Mouse (Mus musculus): ENCODE data around the gene Exoc6. TPM values are rescaled to one million over a fixed set of nuclear protein-coding genes. Genes with fewer than 3 reads are reported as not detected.
A peak's percentile ranks its signal among the peaks of the same experiment; 100 is the strongest.

Gene Exoc6
- polyA plus RNA-seq, 1 experiment from 2014 or later: 7.5 TPM

DNA sequence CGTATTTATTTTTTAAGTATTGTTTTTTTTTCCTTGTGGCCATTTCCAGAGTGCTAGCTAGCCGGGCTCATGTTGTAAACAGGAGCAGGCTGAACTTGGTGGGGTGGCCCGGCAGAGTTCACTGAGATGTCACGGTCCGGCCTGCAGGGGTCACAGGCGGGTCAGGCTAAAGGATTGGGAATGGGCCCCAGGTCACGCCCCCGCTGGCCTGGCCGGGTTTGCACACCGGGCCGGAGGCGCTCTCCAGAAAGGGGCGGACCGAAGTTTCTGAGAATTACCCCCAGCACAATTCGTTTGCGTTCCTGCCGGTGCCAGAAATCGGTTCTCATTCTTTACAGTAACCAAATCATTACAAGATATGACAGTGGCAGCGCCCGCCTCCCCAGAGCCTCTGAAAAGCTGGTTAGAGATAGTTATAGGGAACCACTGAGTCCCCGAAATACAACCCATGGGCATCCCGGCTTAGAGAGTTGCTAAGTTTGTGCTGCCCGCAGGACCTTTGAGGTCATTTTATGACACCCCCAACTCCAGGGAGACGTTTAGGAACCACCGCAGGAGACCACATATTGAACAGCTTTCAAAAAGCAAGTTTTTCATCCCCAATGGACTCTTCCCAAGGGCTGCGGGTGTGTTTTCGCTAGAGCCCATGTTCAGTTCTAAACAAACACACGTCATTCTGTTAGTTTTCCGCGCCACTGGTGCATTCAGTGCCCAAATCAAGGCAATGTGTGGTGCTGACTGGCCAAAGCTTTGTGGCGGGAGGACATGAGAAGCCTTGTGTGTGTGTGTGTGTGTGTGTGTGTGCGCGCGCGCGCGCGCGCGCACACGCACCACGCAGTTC, 145.8 kb downstream of the Exoc6 start:
- Histone ChIP-seq H3K4me1 (ENCODE audit: control insufficient read depth, insufficient read depth, low read length) (peaks cover 14% of the 10 kb centered on the region), H3K27ac (replicated peaks; ENCODE audit: low read depth, low read length) (no peak overlapping the region), H3K4me3 (ENCODE audit: low read depth, low read length) (peak overlapping the region; percentile 12; the same call in 1 of the 2 replicates), H3K9me3 (ENCODE audit: control insufficient read depth, low read length) (no peaks in the 10 kb centered on the region), H3K36me3 (ENCODE audit: control insufficient read depth, insufficient read depth, low read length) (no peaks in the 10 kb centered on the region), H3K27me3 (ENCODE audit: control insufficient read depth, insufficient read depth, low read length) (peaks cover 99% of the 10 kb centered on the region), H3K4me2 (ENCODE audit: low read depth, severe bottlenecking) (peak overlapping the region; percentile 29; the same call in 1 of the 2 replicates), H3K9ac (ENCODE audit: low read length) (no peak overlapping the region)
- DNase-seq (ENCODE audit: low spot score) (peak; percentile 47), ATAC-seq (ENCODE audit: insufficient number of reproducible peaks, low FRiP score, low TSS enrichment, low read depth) (no peak)
- WGBS: 2% methylated on average over 42 of the region's 42 CpGs

DNA sequence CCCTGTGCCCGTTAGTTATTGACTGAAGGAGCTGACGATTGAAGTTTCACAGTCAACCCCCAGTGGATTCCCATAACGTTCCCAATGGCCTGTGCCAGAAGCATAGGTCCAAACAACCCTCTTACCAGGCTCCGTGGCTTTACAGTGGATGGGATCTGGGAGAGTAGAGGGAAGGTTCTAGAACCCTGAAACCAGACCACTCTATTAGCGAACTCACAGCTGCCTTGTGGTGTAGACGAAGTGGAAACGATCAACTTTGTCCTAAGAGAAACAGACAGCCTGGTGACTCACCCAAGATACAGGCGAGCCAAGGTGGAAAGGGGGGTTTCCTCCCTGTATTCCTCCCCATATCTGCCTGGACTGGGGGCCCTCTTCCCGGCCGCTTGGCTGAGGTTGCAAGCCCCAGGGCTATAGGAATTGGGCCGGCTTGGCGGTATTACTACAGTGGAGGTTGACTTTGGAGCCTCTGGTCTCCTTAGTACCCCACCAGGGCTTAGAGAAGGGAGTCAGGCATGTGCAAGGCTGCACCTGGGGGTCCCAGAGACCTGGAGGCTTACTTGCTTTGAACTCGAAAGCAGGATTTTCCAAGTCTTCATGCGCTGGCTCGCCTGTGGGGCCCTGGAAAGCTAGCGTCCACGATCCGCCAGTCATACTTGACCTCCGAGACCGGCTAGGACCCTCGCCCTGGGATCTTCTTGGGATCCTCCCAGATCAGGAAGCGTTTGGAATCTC, 146.6 kb downstream of the Exoc6 start:
- no peaks in the 10 kb centered on the region for H3K9me3 ChIP-seq (ENCODE audit: control insufficient read depth, low read length)
- 3% methylated on average over 22 of the region's 22 CpGs for WGBS
- peaks cover 96% of the 10 kb centered on the region for H3K27me3 ChIP-seq (ENCODE audit: control insufficient read depth, insufficient read depth, low read length)
- peaks cover 14% of the 10 kb centered on the region; the same call in 1 of the 2 replicates for H3K4me1 ChIP-seq (ENCODE audit: control insufficient read depth, insufficient read depth, low read length)
- no peak overlapping the region for H3K27ac ChIP-seq (replicated peaks; ENCODE audit: low read depth, low read length)
- H3K4me3 ChIP-seq (ENCODE audit: low read depth, low read length): 0 out of 2 replicates have a peak overlapping the region, but pooled peaks have one; percentile 12
- H3K4me2 ChIP-seq (ENCODE audit: low read depth, severe bottlenecking): peak overlapping the region; percentile 50
- no peak overlapping the region for H3K9ac ChIP-seq (ENCODE audit: low read length)
- ATAC-seq (ENCODE audit: insufficient number of reproducible peaks, low FRiP score, low TSS enrichment, low read depth) (no peak), DNase-seq (ENCODE audit: low spot score) (peak; percentile 54)
- no peaks in the 10 kb centered on the region for H3K36me3 ChIP-seq (ENCODE audit: control insufficient read depth, insufficient read depth, low read length)

DNA sequence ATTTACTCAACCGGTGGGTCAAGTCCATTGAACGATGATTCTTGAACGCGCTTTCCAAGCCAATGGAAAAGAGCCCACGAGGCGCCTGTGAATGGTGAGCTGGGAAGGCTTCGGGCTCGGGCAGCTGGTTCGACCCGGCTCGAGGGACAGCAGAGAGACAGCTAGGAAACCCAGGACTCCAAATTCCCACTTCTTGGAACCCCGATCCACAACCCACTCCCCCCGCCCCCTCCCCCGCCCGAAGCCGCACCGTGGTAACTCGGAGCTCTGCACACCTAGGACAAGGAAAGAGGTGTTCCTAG, 147.1 kb downstream of the Exoc6 start:
- peak overlapping the region; percentile 26 for H3K4me3 ChIP-seq (ENCODE audit: low read depth, low read length)
- no peak overlapping the region for H3K27ac ChIP-seq (replicated peaks; ENCODE audit: low read depth, low read length)
- no peak overlapping the region for H3K9ac ChIP-seq (ENCODE audit: low read length)
- H3K9me3 ChIP-seq (ENCODE audit: control insufficient read depth, low read length): no peaks in the 10 kb centered on the region
- peaks cover 96% of the 10 kb centered on the region for H3K27me3 ChIP-seq (ENCODE audit: control insufficient read depth, insufficient read depth, low read length)
- no peak for ATAC-seq (ENCODE audit: insufficient number of reproducible peaks, low FRiP score, low TSS enrichment, low read depth)
- no peaks in the 10 kb centered on the region for H3K36me3 ChIP-seq (ENCODE audit: control insufficient read depth, insufficient read depth, low read length)
- H3K4me1 ChIP-seq (ENCODE audit: control insufficient read depth, insufficient read depth, low read length): peaks cover 14% of the 10 kb centered on the region; the same call in 1 of the 2 replicates
- DNase-seq (ENCODE audit: low spot score): peak; percentile 53
- peak overlapping the region; percentile 50 for H3K4me2 ChIP-seq (ENCODE audit: low read depth, severe bottlenecking)
- under 1% methylated on average over 18 of the region's 18 CpGs for WGBS

DNA sequence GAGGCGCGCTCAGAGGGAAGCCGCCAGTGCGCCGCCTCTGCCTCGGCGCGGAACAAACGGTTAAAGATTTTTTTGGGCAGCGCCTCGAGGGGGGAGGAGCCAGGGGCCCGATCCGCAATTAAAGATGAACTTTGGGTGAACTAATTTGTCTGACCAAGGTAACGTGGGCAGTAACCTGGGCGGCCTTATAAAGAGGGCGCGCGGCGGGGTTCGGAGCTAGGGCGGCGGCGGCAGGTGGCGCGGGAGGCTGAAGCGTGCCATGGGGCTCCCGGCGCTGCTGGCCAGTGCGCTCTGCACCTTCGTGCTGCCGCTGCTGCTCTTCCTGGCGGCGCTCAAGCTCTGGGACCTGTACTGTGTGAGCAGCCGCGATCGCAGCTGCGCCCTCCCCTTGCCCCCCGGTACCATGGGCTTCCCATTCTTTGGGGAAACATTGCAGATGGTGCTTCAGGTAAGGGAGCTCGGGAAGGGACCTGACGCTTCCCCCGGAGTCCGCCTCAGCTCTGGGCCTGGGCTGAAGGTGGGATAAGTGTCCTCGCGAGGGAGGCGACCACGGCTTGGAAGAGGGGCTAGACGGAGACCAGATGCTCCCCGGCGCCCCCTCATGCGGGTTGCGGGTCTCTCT, 147.5 kb downstream of the Exoc6 start, which contains the start of gene Cyp26a1:
Gene Cyp26a1 (plus strand): TSS at position 148 of the 622 bp plus-strand sequence.
- Histone ChIP-seq H3K36me3 (ENCODE audit: control insufficient read depth, insufficient read depth, low read length) (no peaks in the 10 kb centered on the region), H3K27ac (replicated peaks; ENCODE audit: low read depth, low read length) (no peak within 1 kb of the TSS), H3K4me2 (ENCODE audit: low read depth, severe bottlenecking) (peak within 1 kb of the TSS; percentile 50), H3K4me1 (ENCODE audit: control insufficient read depth, insufficient read depth, low read length) (peaks cover 14% of the 10 kb centered on the region; the same call in 1 of the 2 replicates), H3K27me3 (ENCODE audit: control insufficient read depth, insufficient read depth, low read length) (peaks cover 96% of the 10 kb centered on the region), H3K9ac (ENCODE audit: low read length) (no peak within 1 kb of the TSS), H3K4me3 (ENCODE audit: low read depth, low read length) (peak within 1 kb of the TSS; percentile 26), H3K9me3 (ENCODE audit: control insufficient read depth, low read length) (no peaks in the 10 kb centered on the region)
- DNase-seq (ENCODE audit: low spot score) (peak; percentile 59), ATAC-seq (ENCODE audit: insufficient number of reproducible peaks, low FRiP score, low TSS enrichment, low read depth) (no peak)
- WGBS: 1% methylated on average over 51 of the region's 51 CpGs

DNA sequence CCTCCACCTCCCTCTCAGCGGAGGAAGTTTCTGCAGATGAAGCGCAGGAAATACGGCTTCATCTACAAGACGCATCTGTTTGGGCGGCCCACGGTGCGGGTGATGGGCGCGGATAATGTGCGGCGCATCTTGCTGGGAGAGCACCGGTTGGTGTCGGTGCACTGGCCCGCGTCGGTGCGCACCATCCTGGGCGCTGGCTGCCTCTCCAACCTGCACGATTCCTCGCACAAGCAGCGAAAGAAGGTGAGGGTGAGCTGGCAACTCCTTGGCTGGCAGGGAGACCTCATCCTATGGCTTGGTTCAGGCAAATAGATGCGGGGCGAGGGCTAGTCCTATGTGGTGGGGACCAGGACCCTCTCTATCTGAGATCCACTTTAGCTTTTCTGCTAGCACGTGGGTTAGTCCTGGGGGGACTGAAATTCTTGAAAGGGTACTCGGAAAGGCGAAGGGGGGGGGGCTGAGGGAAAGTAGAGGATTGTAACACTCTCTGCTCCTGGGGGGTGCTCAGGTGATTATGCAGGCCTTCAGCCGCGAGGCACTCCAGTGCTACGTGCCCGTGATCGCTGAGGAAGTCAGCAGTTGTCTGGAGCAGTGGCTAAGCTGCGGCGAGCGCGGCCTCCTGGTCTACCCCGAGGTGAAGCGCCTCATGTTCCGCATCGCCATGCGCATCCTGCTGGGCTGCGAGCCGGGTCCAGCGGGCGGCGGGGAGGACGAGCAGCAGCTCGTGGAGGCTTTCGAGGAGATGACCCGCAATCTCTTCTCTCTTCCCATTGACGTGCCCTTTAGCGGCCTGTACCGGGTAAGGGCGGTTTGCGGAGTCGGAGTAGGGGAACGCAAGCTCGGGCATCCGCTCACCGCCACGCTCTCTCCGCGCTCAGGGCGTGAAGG, 148.3 kb downstream of the Exoc6 start:
- Histone ChIP-seq H3K36me3 (ENCODE audit: control insufficient read depth, insufficient read depth, low read length) (no peaks in the 10 kb centered on the region), H3K4me3 (ENCODE audit: low read depth, low read length) (peak overlapping the region; percentile 26), H3K27me3 (ENCODE audit: control insufficient read depth, insufficient read depth, low read length) (peaks cover 93% of the 10 kb centered on the region), H3K27ac (replicated peaks; ENCODE audit: low read depth, low read length) (no peak overlapping the region), H3K4me2 (ENCODE audit: low read depth, severe bottlenecking) (peak overlapping the region; percentile 50), H3K4me1 (ENCODE audit: control insufficient read depth, insufficient read depth, low read length) (peaks cover 14% of the 10 kb centered on the region; the same call in 1 of the 2 replicates), H3K9ac (ENCODE audit: low read length) (no peak overlapping the region), H3K9me3 (ENCODE audit: control insufficient read depth, low read length) (no peaks in the 10 kb centered on the region)
- WGBS: under 1% methylated on average over 63 of the region's 63 CpGs
- DNase-seq (ENCODE audit: low spot score) (peak; percentile 67), ATAC-seq (ENCODE audit: insufficient number of reproducible peaks, low FRiP score, low TSS enrichment, low read depth) (no peak)

DNA sequence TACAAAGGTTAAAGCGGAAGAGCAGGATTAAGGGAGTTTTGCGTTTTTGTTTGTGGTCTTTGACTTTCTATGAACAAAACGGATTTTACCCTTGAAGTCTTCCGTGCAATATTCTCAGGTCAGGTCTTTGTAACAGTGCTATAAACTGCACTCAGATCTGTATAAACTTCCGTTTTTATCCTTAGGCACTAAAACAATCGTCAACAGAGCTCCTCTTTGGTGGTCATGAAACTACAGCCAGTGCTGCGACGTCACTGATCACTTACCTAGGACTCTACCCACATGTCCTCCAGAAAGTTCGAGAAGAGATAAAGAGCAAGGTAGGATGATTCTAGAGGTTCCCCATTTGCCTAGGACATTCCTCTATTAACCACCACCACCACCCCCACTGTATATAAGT, 149.5 kb downstream of the Exoc6 start:
- peaks cover 81% of the 10 kb centered on the region for H3K27me3 ChIP-seq (ENCODE audit: control insufficient read depth, insufficient read depth, low read length)
- no peak overlapping the region for H3K9ac ChIP-seq (ENCODE audit: low read length)
- no peaks in the 10 kb centered on the region for H3K36me3 ChIP-seq (ENCODE audit: control insufficient read depth, insufficient read depth, low read length)
- H3K4me1 ChIP-seq (ENCODE audit: control insufficient read depth, insufficient read depth, low read length): peaks cover 14% of the 10 kb centered on the region; the same call in 1 of the 2 replicates
- no peak overlapping the region for H3K27ac ChIP-seq (replicated peaks; ENCODE audit: low read depth, low read length)
- no peak for ATAC-seq (ENCODE audit: insufficient number of reproducible peaks, low FRiP score, low TSS enrichment, low read depth)
- 14% methylated on average over 9 of the region's 9 CpGs for WGBS
- H3K9me3 ChIP-seq (ENCODE audit: control insufficient read depth, low read length): no peaks in the 10 kb centered on the region
- no peak overlapping the region for H3K4me2 ChIP-seq (ENCODE audit: low read depth, severe bottlenecking)
- no peak overlapping the region for H3K4me3 ChIP-seq (ENCODE audit: low read depth, low read length)
- no peak for DNase-seq (ENCODE audit: low spot score)

DNA sequence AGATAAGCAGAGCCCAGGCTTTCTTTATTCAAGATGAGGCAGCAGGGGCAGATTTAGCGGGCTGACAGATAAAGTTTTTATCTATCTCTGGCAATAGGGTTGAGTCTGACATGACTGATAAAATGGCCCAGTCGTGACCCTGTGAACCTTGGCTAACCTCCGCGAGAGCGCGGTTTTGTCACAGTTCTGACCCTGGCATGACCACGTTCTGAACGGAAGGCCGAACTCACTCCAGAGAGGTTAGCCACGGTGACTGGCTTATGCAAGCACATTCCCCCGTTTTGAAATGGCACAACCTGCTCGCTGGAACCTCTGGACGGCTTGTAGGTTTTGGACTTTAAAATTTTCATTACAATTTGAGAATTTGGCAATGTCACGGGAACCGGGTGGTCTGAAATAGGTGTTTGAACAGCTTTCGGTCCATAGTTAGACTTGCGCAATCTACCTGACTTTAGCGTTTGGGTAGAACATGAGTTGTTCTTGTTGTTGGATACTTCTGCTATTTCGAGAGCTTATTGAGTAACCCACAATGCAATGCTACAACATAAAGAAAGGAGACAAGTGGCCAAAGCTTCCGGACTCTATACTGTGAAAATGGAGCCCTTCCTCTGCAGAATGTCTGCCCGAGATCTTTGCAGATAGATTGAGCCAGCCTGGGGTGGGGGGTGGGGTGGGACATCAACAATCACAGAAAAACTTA, 152.3 kb downstream of the Exoc6 start:
- WGBS: 61% methylated on average over 21 of the region's 21 CpGs

More for the DNA sequence above, 152.3 kb downstream of the Exoc6 start:
- Histone ChIP-seq H3K4me1 (ENCODE audit: control insufficient read depth, insufficient read depth, low read length) (peaks cover 9% of the 10 kb centered on the region; the same call in 1 of the 2 replicates), H3K9me3 (ENCODE audit: control insufficient read depth, low read length) (no peaks in the 10 kb centered on the region), H3K9ac (ENCODE audit: low read length) (no peak overlapping the region), H3K4me3 (ENCODE audit: low read depth, low read length) (no peak overlapping the region), H3K36me3 (ENCODE audit: control insufficient read depth, insufficient read depth, low read length) (no peaks in the 10 kb centered on the region), H3K4me2 (ENCODE audit: low read depth, severe bottlenecking) (no peak overlapping the region), H3K27ac (replicated peaks; ENCODE audit: low read depth, low read length) (no peak overlapping the region), H3K27me3 (ENCODE audit: control insufficient read depth, insufficient read depth, low read length) (peaks cover 52% of the 10 kb centered on the region)
- ATAC-seq (ENCODE audit: insufficient number of reproducible peaks, low FRiP score, low TSS enrichment, low read depth): no peak
- no peak for DNase-seq (ENCODE audit: low spot score)
